ENCODE assay signal across 7 mouse cellular contexts in genomic region chr19:30931469-30932192, GRCm38 (mm10).
"Had no signal": no experiment of that assay in that cellular context is flagged by ENCODE, and none has a peak within 500 bp of the region (broad histone marks: within the 10 kb centered on the region; RNA-seq: fewer than 3 reads in every experiment).

No protein-coding gene starts in this region.

- DNase-seq: lung, adult 18-20 months; lung, embryonic 14.5 days; lung, postnatal 10 days; lung, postnatal 36 days; thymus, adult 2 months; thymus, postnatal 25 days; thymus, postnatal 4 days had no signal
